Mouse (Mus musculus): ENCODE measurements at regions not wholly inside any gene's neighbourhood (a gene's known extent, or its start where the extent isn't known, plus 50 kb on each side); places are given as distances from the start of the nearest gene placed in this dataset.

DNA sequence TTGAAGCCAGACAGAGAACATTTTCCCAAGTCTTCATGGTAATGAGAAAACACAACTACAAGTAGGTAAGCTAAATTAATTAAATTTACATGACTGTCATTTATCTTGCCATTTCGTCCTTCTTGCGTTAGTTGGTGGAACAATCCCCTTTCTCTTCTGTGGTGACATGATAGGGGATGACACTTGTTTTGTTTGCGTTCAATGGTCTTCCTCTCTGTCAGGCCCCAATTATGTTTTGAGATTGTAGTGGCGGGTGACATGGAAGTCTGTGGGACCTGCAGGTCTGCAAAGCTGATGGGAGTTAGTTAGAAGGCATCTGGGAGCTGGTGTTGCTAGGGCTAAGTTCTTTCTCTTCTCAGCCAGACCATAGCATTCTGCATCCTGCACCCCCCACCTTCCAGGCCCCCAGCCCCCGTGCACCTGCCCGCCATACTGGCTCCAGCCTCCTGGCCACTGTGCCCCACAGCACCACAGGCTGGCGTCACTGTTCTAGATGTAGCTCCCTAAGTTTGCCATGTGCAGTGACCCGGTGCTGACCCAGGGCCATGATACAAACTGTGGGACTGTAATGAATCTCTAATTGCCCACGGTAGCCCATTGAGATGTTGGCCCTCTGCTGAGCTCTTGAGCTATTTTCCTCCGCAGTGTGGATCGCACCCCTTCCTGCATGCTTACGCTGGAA, 528.7 kb downstream of the Sox2 start (continued):
- TF ChIP-seq USF2 (conservative IDR thresholded peaks at IDR 0.05; ENCODE audit: low read depth, low read length) = no peak

DNA sequence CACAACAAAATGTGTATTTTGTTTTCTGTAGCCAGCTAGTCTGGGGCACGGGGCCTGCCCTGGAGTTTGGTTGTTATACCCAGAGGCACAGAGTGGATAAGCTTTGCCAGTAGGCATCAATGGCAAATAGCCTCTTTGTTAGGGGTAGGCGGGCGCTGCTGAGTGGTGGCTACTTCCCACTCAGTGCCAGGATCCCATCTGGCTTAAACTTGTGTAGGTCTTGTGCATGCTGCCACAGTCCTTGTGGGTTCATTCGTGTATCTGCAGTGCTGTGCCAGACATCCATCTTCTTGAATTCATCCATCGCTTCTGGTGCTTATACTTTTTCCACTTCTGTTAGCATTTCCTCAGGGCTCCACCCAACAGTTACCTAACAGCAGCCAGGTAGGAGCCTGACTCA, 545.4 kb upstream of the Atp11b start:
- in situ Hi-C loops (cut with MboI; ENCODE audit: low pct_ligation_motif_present, low pct_unique_long_range_greater_than_20kb, low sequenced_read_pairs) (no loop called here), dilution Hi-C loops (cut with MboI; ENCODE audit: extremely low pct_ligation_motif_present, extremely low pct_unique_long_range_greater_than_20kb, low sequenced_read_pairs) (no loop called here)
- Histone ChIP-seq H3K4me3 (replicated peaks in 1 of 3; ENCODE audit: low read depth in 2 of 3, low read length in 2 of 3, poor library complexity in 1 of 3) (no peak overlapping the region), H3K27ac (ENCODE audit: insufficient read depth, low read depth) (no peak overlapping the region), H3K79me2 (replicated peaks; ENCODE audit: control insufficient read depth, extremely low read depth, insufficient read depth, poor library complexity, severe bottlenecking) (no peaks in the 10 kb centered on the region), H3K27me3 (replicated peaks) (no peaks in the 10 kb centered on the region), H3K36me3 (replicated peaks in 1 of 2; ENCODE audit: control insufficient read depth in 1 of 2, insufficient read depth in 1 of 2, low read length in 1 of 2) (no peaks in the 10 kb centered on the region), H3K9me3 (replicated peaks; ENCODE audit: low read length) (no peaks in the 10 kb centered on the region), H3K9ac (ENCODE audit: insufficient read depth, low read depth) (no peak overlapping the region), H3K4me1 (ENCODE audit: control insufficient read depth in 1 of 2, insufficient read depth in 2 of 2) (peaks cover 0 to 5% of the 10 kb centered on the region in 2 experiments; a peak in 1 of 4 replicates), H3K4me2 (ENCODE audit: insufficient read depth, low read depth, poor library complexity, severe bottlenecking) (no peak overlapping the region)
- TF ChIP-seq TBP (conservative IDR thresholded peaks at IDR 0.05; ENCODE audit: low read depth, low read length) (no peak), NRF1 (IDR thresholded peaks at IDR 0.05; ENCODE audit: low read depth, low read length) (no peak), E2F4 (IDR thresholded peaks at IDR 0.05; ENCODE audit: insufficient replicate concordance, low read depth, low read length) (no peak), KAT2A (IDR thresholded peaks at IDR 0.05; ENCODE audit: insufficient replicate concordance, low read length) (no peak), MAFK (IDR thresholded peaks at IDR 0.05; ENCODE audit: insufficient replicate concordance, low read length) (no peak), BHLHE40 (IDR thresholded peaks at IDR 0.05; ENCODE audit: low read depth, low read length) (no peak), GABPA (IDR thresholded peaks at IDR 0.05; ENCODE audit: insufficient replicate concordance, low read depth, low read length) (no peak), MEF2A (IDR thresholded peaks at IDR 0.05; ENCODE audit: borderline replicate concordance, low read depth, low read length) (no peak), ZMIZ1 (IDR thresholded peaks at IDR 0.05; ENCODE audit: low read depth, low read length) (no peak), IRF4 (IDR thresholded peaks at IDR 0.05; ENCODE audit: low read depth, low read length) (no peak), UBTF (IDR thresholded peaks at IDR 0.05; ENCODE audit: low read depth, low read length) (no peak), TCF12 (IDR thresholded peaks at IDR 0.05; ENCODE audit: low read depth, low read length) (no peak), MAX (IDR thresholded peaks at IDR 0.05; ENCODE audit: low read length) (no peak), ELF1 (IDR thresholded peaks at IDR 0.05; ENCODE audit: low read depth, low read length) (no peak), MAZ (IDR thresholded peaks at IDR 0.05; ENCODE audit: low read depth, low read length) (no peak)
- no peak for DNase-seq (ENCODE audit: extremely low read depth)

DNA sequence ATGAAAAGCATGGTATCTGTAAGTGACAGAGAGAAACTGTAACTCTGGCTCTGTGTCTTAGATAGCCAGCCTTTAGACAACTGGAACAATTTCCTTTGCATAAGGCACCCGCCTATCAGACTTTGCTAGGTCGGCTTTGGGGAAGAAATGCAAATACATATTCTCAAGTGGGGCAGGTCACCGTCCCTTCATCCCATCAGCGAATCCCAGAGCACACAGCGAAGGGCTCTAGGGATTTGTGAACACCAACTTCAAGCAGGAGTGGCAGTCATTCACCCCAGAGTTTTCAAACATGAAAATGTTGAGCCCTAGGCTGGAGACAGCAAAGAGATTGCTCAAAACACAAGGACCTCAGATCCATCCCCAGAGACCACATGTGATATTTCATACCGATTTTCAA, 534.5 kb upstream of the Atp11b start:
- no peak for TF ChIP-seq CTCF (conservative IDR thresholded peaks at IDR 0.05 in 1 of 2, IDR thresholded peaks at IDR 0.05 in 1 of 2; ENCODE audit: low read depth in 2 of 2, low read length in 2 of 2)
- TF ChIP-seq RAD21 (IDR thresholded peaks at IDR 0.05; ENCODE audit: low read depth, low read length) = no peak
- TF ChIP-seq NRF1 (IDR thresholded peaks at IDR 0.05; ENCODE audit: low read depth, low read length) = no peak
- TF ChIP-seq ZKSCAN1 (IDR thresholded peaks at IDR 0.05; ENCODE audit: borderline replicate concordance, low read depth, low read length) = no peak
- TF ChIP-seq HCFC1 (IDR thresholded peaks at IDR 0.05; ENCODE audit: low read depth, low read length) = no peak
- TF ChIP-seq NELFE (IDR thresholded peaks at IDR 0.05; ENCODE audit: low read depth, low read length) = no peak
- TF ChIP-seq RCOR1 (conservative IDR thresholded peaks at IDR 0.05; ENCODE audit: low read depth, low read length) = no peak
- no peak for TF ChIP-seq ZNF384 (IDR thresholded peaks at IDR 0.05; ENCODE audit: low read depth, low read length)
- no peak for TF ChIP-seq ELF1 (IDR thresholded peaks at IDR 0.05; ENCODE audit: low read depth, low read length)
- no peak for TF ChIP-seq SIN3A (IDR thresholded peaks at IDR 0.05; ENCODE audit: low read length)
- no peak for TF ChIP-seq MAX (IDR thresholded peaks at IDR 0.05; ENCODE audit: low read length)
- no peak for TF ChIP-seq KAT2A (IDR thresholded peaks at IDR 0.05; ENCODE audit: insufficient replicate concordance, low read length)
- no peak for TF ChIP-seq USF2 (conservative IDR thresholded peaks at IDR 0.05; ENCODE audit: low read depth, low read length)
- no peak for TF ChIP-seq POLR2A (IDR thresholded peaks at IDR 0.05; ENCODE audit: low read depth, low read length)
- TF ChIP-seq IRF4 (IDR thresholded peaks at IDR 0.05; ENCODE audit: low read depth, low read length) = no peak
- TF ChIP-seq CHD2 (IDR thresholded peaks at IDR 0.05; ENCODE audit: low read length) = no peak
- no peak for TF ChIP-seq JUND (conservative IDR thresholded peaks at IDR 0.05; ENCODE audit: low read depth, low read length)
- no peak for TF ChIP-seq ETS1 (conservative IDR thresholded peaks at IDR 0.05; ENCODE audit: low read depth, low read length)
- Histone ChIP-seq H3K4me1 (ENCODE audit: control insufficient read depth in 1 of 2, insufficient read depth in 2 of 2) (peaks cover 3 to 14% of the 10 kb centered on the region in 2 experiments; a peak in 2 of 4 replicates), H3K27ac (ENCODE audit: insufficient read depth, low read depth) (no peak overlapping the region), H3K27me3 (replicated peaks) (peaks cover 4% of the 10 kb centered on the region), H3K79me2 (replicated peaks; ENCODE audit: control insufficient read depth, extremely low read depth, insufficient read depth, poor library complexity, severe bottlenecking) (no peaks in the 10 kb centered on the region), H3K9ac (ENCODE audit: insufficient read depth, low read depth) (no peak overlapping the region), H3K9me3 (replicated peaks; ENCODE audit: low read length) (no peaks in the 10 kb centered on the region), H3K36me3 (replicated peaks in 1 of 2; ENCODE audit: control insufficient read depth in 1 of 2, insufficient read depth in 1 of 2, low read length in 1 of 2) (no peaks in the 10 kb centered on the region), H3K4me3 (replicated peaks in 1 of 3; ENCODE audit: low read depth in 2 of 3, low read length in 2 of 3, poor library complexity in 1 of 3) (no peak overlapping the region), H3K4me2 (ENCODE audit: insufficient read depth, low read depth, poor library complexity, severe bottlenecking) (no peak overlapping the region)
- in situ Hi-C loops (cut with MboI; ENCODE audit: low pct_ligation_motif_present, low pct_unique_long_range_greater_than_20kb, low sequenced_read_pairs) (no loop called here), dilution Hi-C loops (cut with MboI; ENCODE audit: extremely low pct_ligation_motif_present, extremely low pct_unique_long_range_greater_than_20kb, low sequenced_read_pairs) (no loop called here)
- DNase-seq (ENCODE audit: extremely low read depth) = peak; percentile 50

All from CH12.LX (cell line).